Comparison of ENCODE assay signal across 9 mouse cellular contexts in the genomic region with DNA sequence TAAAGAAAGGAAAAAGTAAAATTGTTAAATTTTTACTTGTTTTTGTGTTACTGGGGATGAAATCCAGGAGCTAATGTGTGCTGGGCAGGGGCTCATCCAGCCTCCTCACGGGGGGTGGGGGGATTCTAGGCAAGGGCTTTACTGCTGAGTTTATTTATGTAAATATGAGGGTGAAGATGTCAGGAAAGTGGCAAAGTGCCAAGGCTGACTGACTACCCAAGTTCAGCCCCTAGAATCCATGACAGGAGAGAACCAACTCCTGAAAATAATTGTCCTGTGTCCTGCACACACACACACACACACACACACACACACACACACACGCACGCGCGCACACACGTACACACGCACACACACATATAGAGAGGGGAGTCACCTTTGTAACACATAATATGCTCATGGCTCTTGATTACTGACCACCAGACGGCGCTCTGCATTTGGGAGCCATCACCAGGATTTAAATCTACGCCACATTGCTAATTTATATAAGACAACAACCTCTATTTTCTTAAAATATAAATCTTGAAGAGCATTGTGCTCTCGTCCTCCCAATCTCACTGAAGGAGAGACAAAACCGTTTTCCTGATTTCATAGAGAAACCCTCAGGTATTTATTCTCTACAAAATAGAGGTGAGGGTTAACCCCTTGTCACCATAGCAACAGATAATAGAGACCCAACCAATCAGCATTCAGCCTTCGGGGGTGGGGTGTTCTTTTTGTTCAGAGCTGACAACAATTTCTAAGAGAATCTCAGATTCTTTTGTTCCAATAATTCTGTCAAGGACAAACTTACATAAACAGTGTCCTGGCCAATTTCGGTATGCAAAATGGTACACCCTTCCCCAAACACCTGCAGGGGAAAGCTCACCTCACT. TPM values are rescaled to one million over a fixed set of nuclear protein-coding genes. Genes with fewer than 3 reads are reported as not detected.
DNase-seq lines count a peak whose midpoint lies in the region; ATAC-seq and TF ChIP-seq lines count a peak whose summit lies in the region.
"Had no signal": no experiment of that assay in that cellular context is flagged by ENCODE, and none has a peak within 500 bp of the region (broad histone marks: within the 10 kb centered on the region; RNA-seq: fewer than 3 reads in every experiment).

No protein-coding gene starts in this region.

- H3K9ac ChIP-seq in heart, adult 2 months (ENCODE audit: low read depth, low read length): no peak overlapping the region
- H3K9ac ChIP-seq in heart, embryonic 12.5 days: no peak overlapping the region
- H3K9ac ChIP-seq in forebrain, embryonic 14.5 days (ENCODE audit: low read length): no peak overlapping the region
- no peak overlapping the region for H3K9ac ChIP-seq in neural tube, embryonic 13.5 days

- no peaks in the 10 kb centered on the region for H3K36me3 ChIP-seq in heart, adult 2 months (ENCODE audit: control insufficient read depth, insufficient read depth, low read length)
- no peaks in the 10 kb centered on the region for H3K36me3 ChIP-seq in heart, embryonic 12.5 days
- no peaks in the 10 kb centered on the region for H3K36me3 ChIP-seq in forebrain, embryonic 14.5 days (ENCODE audit: control insufficient read depth, insufficient read depth, low read length)
- H3K36me3 ChIP-seq in neural tube, embryonic 13.5 days: no peaks in the 10 kb centered on the region

- peak in 1 of 2 experiments; percentile 47 for DNase-seq in heart, adult 2 months
- peak; percentile 78 for DNase-seq in A20 (ENCODE audit: low read depth, low spot score)
- DNase-seq in forebrain, embryonic 14.5 days (ENCODE audit: low spot score): peak; percentile 91
- peak; percentile 72 to 79 for DNase-seq in left cerebral cortex, postnatal 14 days (ENCODE audit: low spot score in 2 of 2)
- no peak for DNase-seq in ovary, adult 18-20 months (ENCODE audit: low spot score)

- H3K9me3 ChIP-seq in heart, embryonic 12.5 days (replicated peaks): no peaks in the 10 kb centered on the region
- no peaks in the 10 kb centered on the region for H3K9me3 ChIP-seq in forebrain, embryonic 14.5 days (replicated peaks; ENCODE audit: control insufficient read depth, low read length)
- no peaks in the 10 kb centered on the region for H3K9me3 ChIP-seq in neural tube, embryonic 13.5 days

- ATAC-seq in heart, embryonic 12.5 days (ENCODE audit: insufficient number of reproducible peaks, low FRiP score): no peak
- ATAC-seq in activated CD4-positive, CD25-positive, alpha-beta regulatory T cell, adult 4 months: peak; percentile 28
- ATAC-seq in forebrain, embryonic 14.5 days: peak; percentile 58
- ATAC-seq in neural tube, embryonic 13.5 days (ENCODE audit: low read depth): peak; percentile 66; the same call in 1 of the 2 replicates

- H3K4me3 ChIP-seq in heart, adult 2 months: no peak overlapping the region
- H3K4me3 ChIP-seq in heart, embryonic 12.5 days: no peak overlapping the region
- H3K4me3 ChIP-seq in forebrain, embryonic 14.5 days (ENCODE audit: low read depth, low read length): no peak overlapping the region
- H3K4me3 ChIP-seq in neural tube, embryonic 13.5 days: no peak overlapping the region

- H3K27me3 ChIP-seq in heart, adult 2 months (ENCODE audit: control insufficient read depth, insufficient read depth, low read length): no peaks in the 10 kb centered on the region
- H3K27me3 ChIP-seq in heart, embryonic 12.5 days (replicated peaks): no peaks in the 10 kb centered on the region
- no peaks in the 10 kb centered on the region for H3K27me3 ChIP-seq in forebrain, embryonic 14.5 days (replicated peaks; ENCODE audit: control insufficient read depth, insufficient read depth, low read length)
- no peaks in the 10 kb centered on the region for H3K27me3 ChIP-seq in neural tube, embryonic 13.5 days

- H3K79me2 ChIP-seq in heart, adult 2 months (replicated peaks; ENCODE audit: control insufficient read depth, insufficient read depth, low read length): no peaks in the 10 kb centered on the region

- no peak overlapping the region for H3K27ac ChIP-seq in heart, adult 2 months
- H3K27ac ChIP-seq in heart, embryonic 12.5 days (ENCODE audit: poor library complexity, severe bottlenecking): no peak overlapping the region
- peak overlapping the region; percentile 2 for H3K27ac ChIP-seq in forebrain, embryonic 14.5 days (ENCODE audit: low read depth, low read length)
- peak overlapping the region; percentile 70 for H3K27ac ChIP-seq in neural tube, embryonic 13.5 days (replicated peaks)

- peak; percentile 70 for TF ChIP-seq CTCF in heart, adult 2 months (IDR thresholded peaks at IDR 0.05)

- intact Hi-C loops in heart, adult 2 months (cut with DNase I): loop anchor here (1.0 to 5.0 kb wide), 3 partner anchors 17 to 119 kb away; no protein-coding TSS in a partner anchor
- intact Hi-C loops in left cerebral cortex, postnatal 14 days (cut with DNase I): loop anchor here (1.0 to 2.0 kb wide), 3 partner anchors 17 to 134 kb away; no protein-coding TSS in a partner anchor

- no peak for TF ChIP-seq POLR2A in heart, adult 2 months (IDR thresholded peaks at IDR 0.05; ENCODE audit: insufficient read depth, low read depth, low read length)

- H3K4me1 ChIP-seq in heart, adult 2 months (ENCODE audit: control insufficient read depth, insufficient read depth, low read length): no peaks in the 10 kb centered on the region
- H3K4me1 ChIP-seq in heart, embryonic 12.5 days (replicated peaks): no peaks in the 10 kb centered on the region
- peaks cover 4% of the 10 kb centered on the region; the same call in 1 of the 2 replicates for H3K4me1 ChIP-seq in forebrain, embryonic 14.5 days (ENCODE audit: control insufficient read depth, insufficient read depth, low read length)
- H3K4me1 ChIP-seq in neural tube, embryonic 13.5 days (replicated peaks): peaks cover 29% of the 10 kb centered on the region

- no peak for TF ChIP-seq EP300 in heart, adult 2 months (IDR thresholded peaks at IDR 0.05; ENCODE audit: insufficient read depth, low read depth, low read length)

- WGBS in heart, adult 2 months: 45% methylated on average over 14 of the region's 14 CpGs
- 42% methylated on average over 14 of the region's 14 CpGs for WGBS in heart, embryonic 12.5 days
- 34% methylated on average over 14 of the region's 14 CpGs for WGBS in forebrain, embryonic 14.5 days
- WGBS in neural tube, embryonic 13.5 days: 40% methylated on average over 14 of the region's 14 CpGs

- H3K4me2 ChIP-seq in heart, embryonic 12.5 days: no peak overlapping the region
- 0 out of 2 replicates have a peak overlapping the region, but pooled peaks have one; percentile 1 for H3K4me2 ChIP-seq in forebrain, embryonic 14.5 days (ENCODE audit: low read length)
- 0 out of 2 replicates have a peak overlapping the region, but pooled peaks have one; percentile 22 for H3K4me2 ChIP-seq in neural tube, embryonic 13.5 days

RNA-seq across cellular contexts. Expression of gene Calm3, which starts 9.0 kb away (rescaled TPM):
- 100 to 1,000 TPM; 168 to 175 TPM for total RNA-seq in heart, adult 2 months (2021)
- 163 and 206 TPM in 2 replicates for polyA plus RNA-seq in heart, adult 2 months (2012; rRNA removed)
- 83.6 and 95.0 TPM in 2 replicates for polyA plus RNA-seq in heart, embryonic 12.5 days (2016; fragmentation: Nextera tagmentation; extraction: Ambion mirVana)
- polyA plus RNA-seq in activated CD4-positive, CD25-positive, alpha-beta regulatory T cell, adult 4 months (2017; shearing (Covaris generic)): 100 to 1,000 TPM; 106 to 159 TPM
- polyA plus RNA-seq in forebrain, embryonic 14.5 days (2014; fragmentation: Nextera tagmentation; extraction: Ambion mirVana): 473 and 491 TPM in 2 replicates
- total RNA-seq in left cerebral cortex, postnatal 14 days (2021): 1,000 to 10,000 TPM; 2,088 to 2,136 TPM
- 275 and 297 TPM in 2 replicates for polyA plus RNA-seq in neural tube, embryonic 13.5 days (2015; fragmentation: Nextera tagmentation; extraction: Ambion mirVana)

RNA-seq across cellular contexts. Expression of gene Pnmal2, which starts 11.5 kb away (rescaled TPM):
- 1 to 10 TPM; 3.8 to 4.1 TPM for total RNA-seq in heart, adult 2 months (2021)
- polyA plus RNA-seq in heart, adult 2 months (2012; rRNA removed): 3.5 and 4.4 TPM in 2 replicates
- polyA plus RNA-seq in heart, embryonic 12.5 days (2016; fragmentation: Nextera tagmentation; extraction: Ambion mirVana): 3.5 and 4.2 TPM in 2 replicates
- polyA plus RNA-seq in activated CD4-positive, CD25-positive, alpha-beta regulatory T cell, adult 4 months (2017; shearing (Covaris generic)): not detected
- 48.1 and 63.2 TPM in 2 replicates for polyA plus RNA-seq in forebrain, embryonic 14.5 days (2014; fragmentation: Nextera tagmentation; extraction: Ambion mirVana)
- total RNA-seq in left cerebral cortex, postnatal 14 days (2021): 100 to 1,000 TPM; 215 to 249 TPM
- polyA plus RNA-seq in neural tube, embryonic 13.5 days (2015; fragmentation: Nextera tagmentation; extraction: Ambion mirVana): 76.2 and 82.4 TPM in 2 replicates
- total RNA-seq: hematopoietic stem cell, adult 5-6 weeks had no signal

RNA-seq across cellular contexts. Expression of gene Pnmal1, which starts 26.5 kb away (rescaled TPM):
- total RNA-seq in heart, adult 2 months (2021): under 1 TPM in 1 of 2 experiments, not detected in 1; 0.11 TPM
- 0.06 TPM in 2 replicates for polyA plus RNA-seq in heart, adult 2 months (2012; rRNA removed)
- polyA plus RNA-seq in heart, embryonic 12.5 days (2016; fragmentation: Nextera tagmentation; extraction: Ambion mirVana): 0.14 and 0.28 TPM in 2 replicates
- not detected for polyA plus RNA-seq in activated CD4-positive, CD25-positive, alpha-beta regulatory T cell, adult 4 months (2017; shearing (Covaris generic))
- 55.5 and 61.9 TPM in 2 replicates for polyA plus RNA-seq in forebrain, embryonic 14.5 days (2014; fragmentation: Nextera tagmentation; extraction: Ambion mirVana)
- 10 to 100 TPM; 85.4 to 91.6 TPM for total RNA-seq in left cerebral cortex, postnatal 14 days (2021)
- polyA plus RNA-seq in neural tube, embryonic 13.5 days (2015; fragmentation: Nextera tagmentation; extraction: Ambion mirVana): 37.6 and 39.7 TPM in 2 replicates
- total RNA-seq: hematopoietic stem cell, adult 5-6 weeks had no signal

RNA-seq across cellular contexts. Expression of gene Ptgir, which starts 26.7 kb away (rescaled TPM):
- total RNA-seq in heart, adult 2 months (2021): 1 to 10 TPM; 1.9 to 2.9 TPM
- polyA plus RNA-seq in heart, adult 2 months (2012; rRNA removed): 5.2 and 7.4 TPM in 2 replicates
- 0.28 and 0.34 TPM in 2 replicates for polyA plus RNA-seq in heart, embryonic 12.5 days (2016; fragmentation: Nextera tagmentation; extraction: Ambion mirVana)
- 10 to 100 TPM; 11.8 to 13.2 TPM for polyA plus RNA-seq in activated CD4-positive, CD25-positive, alpha-beta regulatory T cell, adult 4 months (2017; shearing (Covaris generic))
- polyA plus RNA-seq in forebrain, embryonic 14.5 days (2014; fragmentation: Nextera tagmentation; extraction: Ambion mirVana): 0.12 and 0.22 TPM in 2 replicates
- under 1 TPM in 1 of 2 experiments, not detected in 1; 0.11 TPM for total RNA-seq in left cerebral cortex, postnatal 14 days (2021)
- polyA plus RNA-seq in neural tube, embryonic 13.5 days (2015; fragmentation: Nextera tagmentation; extraction: Ambion mirVana): 3.1 and 3.6 TPM in 2 replicates

RNA-seq across cellular contexts. Expression of gene Gng8, which starts 41.4 kb away (rescaled TPM):
- 1 to 10 TPM in 1 of 2 experiments, under 1 TPM in 1; 0.47 to 1.6 TPM for total RNA-seq in heart, adult 2 months (2021)
- polyA plus RNA-seq in heart, adult 2 months (2012; rRNA removed): 7.4 and 13.1 TPM in 2 replicates
- 2.3 and 4.3 TPM in 2 replicates for polyA plus RNA-seq in heart, embryonic 12.5 days (2016; fragmentation: Nextera tagmentation; extraction: Ambion mirVana)
- not detected for polyA plus RNA-seq in activated CD4-positive, CD25-positive, alpha-beta regulatory T cell, adult 4 months (2017; shearing (Covaris generic))
- 9.8 and 11.0 TPM in 2 replicates for polyA plus RNA-seq in forebrain, embryonic 14.5 days (2014; fragmentation: Nextera tagmentation; extraction: Ambion mirVana)
- total RNA-seq in left cerebral cortex, postnatal 14 days (2021): 1 to 10 TPM; 1.2 to 1.5 TPM
- polyA plus RNA-seq in neural tube, embryonic 13.5 days (2015; fragmentation: Nextera tagmentation; extraction: Ambion mirVana): 15.4 and 24.1 TPM in 2 replicates

Comparison
In these comparisons a context has a peak if more than half of its experiments do, and no peak if none do; other contexts are left out.
1. H3K27ac ChIP-seq: peak in forebrain, embryonic 14.5 days (single experiment) and neural tube, embryonic 13.5 days (single experiment); none in heart, adult 2 months (single experiment) and heart, embryonic 12.5 days (single experiment).
2. RNA of gene Pnmal1, which starts 26.5 kb away (polyA plus RNA-seq): 55.5 to 61.9 TPM in forebrain, embryonic 14.5 days and 37.6 to 39.7 TPM in neural tube, embryonic 13.5 days; 0.14 to 0.28 TPM in heart, embryonic 12.5 days, 0.06 TPM in heart, adult 2 months and not detected in activated CD4-positive, CD25-positive, alpha-beta regulatory T cell, adult 4 months; every median in the first group is over 10 times any median in the second.